Mouse (Mus musculus): ENCODE results near the gene Qrfp.

The Qrfp gene

DNA sequence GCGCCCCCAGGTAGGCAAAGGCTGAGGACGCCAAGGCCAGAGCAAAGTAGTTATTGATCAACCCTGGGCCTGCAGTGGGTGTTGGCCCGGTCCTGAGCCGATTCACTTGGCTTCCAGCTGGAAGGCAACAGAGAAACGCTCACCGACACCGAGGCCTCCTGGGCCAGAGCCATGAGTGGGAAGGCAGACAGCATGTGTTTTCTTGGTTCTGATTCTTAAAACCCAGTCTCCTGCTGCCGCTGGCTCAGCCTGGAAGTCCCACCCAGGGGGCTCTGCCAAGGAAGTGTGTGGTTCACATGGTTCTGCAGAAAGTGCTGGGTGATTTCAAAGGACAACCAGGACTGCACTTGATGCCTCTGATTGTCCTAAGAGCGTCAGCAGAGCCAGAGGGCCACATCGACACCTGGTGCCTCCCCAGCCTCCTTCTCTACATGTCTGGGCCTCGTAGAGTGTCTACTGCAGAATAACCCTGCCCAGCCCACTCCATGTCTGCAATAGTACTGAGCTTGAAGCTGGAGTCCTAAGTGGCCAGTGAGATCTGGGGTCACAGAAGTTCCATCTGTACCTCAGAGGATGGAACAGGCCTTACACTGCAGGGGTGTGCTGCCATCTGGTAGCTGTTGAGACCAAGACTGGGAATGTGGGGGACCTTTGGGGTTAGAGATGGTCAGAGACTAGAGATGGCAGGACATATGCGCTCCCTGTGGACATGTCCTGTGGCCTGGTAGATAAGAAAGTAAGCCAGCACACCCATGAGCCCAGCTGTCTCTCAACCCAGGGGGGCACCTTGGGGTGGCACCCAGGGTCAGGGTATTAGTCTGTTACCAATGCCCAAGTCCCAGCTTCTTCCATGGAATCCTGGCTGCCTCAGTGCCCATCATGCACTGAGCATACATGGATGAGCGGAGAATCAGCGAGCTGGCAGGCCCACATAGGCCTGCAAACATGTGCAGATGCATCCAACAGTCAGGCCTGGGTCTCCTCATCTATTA lies 16.0 kb upstream of the Qrfp start:
- CTCF ChIA-PET = interaction anchor here in 1 of 4 experiments (1.3 kb wide), 1 partner anchor 21 kb away, joined by 3 read pairs; no protein-coding TSS in a partner anchor
- POLR2A ChIA-PET = interaction anchor here in 2 of 4 experiments (0.6 to 1.8 kb wide), 3 partner anchors 10 to 558 kb away, joined by 3 to 6 read pairs (median 5); partner anchors contain the start of gene Abl1 (in 1 of the 2)

DNA sequence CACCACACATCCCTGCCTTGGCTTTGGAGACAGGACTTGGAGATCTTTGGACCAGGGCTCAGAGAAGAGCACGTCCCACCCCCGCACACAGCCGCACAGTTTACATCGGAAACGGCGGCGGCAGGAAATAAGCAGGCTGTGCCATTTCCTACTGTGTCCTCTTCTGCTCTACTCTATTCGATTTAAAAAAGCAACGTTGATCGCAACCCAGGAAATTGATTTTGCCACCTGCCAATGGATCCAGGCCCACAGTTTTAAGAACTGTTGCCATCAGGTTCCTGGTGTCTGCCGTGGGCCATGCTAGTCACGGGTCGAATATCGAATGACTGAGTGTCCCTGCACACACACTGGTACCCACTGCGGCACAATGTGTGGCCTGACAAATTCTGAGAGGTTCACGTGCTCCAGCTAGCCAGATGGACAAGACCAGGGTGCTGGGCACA lies 15.1 kb upstream of the Qrfp start:
- POLR2A ChIA-PET = interaction anchor here in 1 of 4 experiments (1.3 kb wide), 1 partner anchor 46 kb away, joined by 4 read pairs; no protein-coding TSS in a partner anchor
- CTCF ChIA-PET = interaction anchor here in 2 of 4 experiments (1.4 to 2.0 kb wide), 4 partner anchors 9 to 135 kb away, joined by 3 to 13 read pairs (median 6); no protein-coding TSS in a partner anchor

DNA sequence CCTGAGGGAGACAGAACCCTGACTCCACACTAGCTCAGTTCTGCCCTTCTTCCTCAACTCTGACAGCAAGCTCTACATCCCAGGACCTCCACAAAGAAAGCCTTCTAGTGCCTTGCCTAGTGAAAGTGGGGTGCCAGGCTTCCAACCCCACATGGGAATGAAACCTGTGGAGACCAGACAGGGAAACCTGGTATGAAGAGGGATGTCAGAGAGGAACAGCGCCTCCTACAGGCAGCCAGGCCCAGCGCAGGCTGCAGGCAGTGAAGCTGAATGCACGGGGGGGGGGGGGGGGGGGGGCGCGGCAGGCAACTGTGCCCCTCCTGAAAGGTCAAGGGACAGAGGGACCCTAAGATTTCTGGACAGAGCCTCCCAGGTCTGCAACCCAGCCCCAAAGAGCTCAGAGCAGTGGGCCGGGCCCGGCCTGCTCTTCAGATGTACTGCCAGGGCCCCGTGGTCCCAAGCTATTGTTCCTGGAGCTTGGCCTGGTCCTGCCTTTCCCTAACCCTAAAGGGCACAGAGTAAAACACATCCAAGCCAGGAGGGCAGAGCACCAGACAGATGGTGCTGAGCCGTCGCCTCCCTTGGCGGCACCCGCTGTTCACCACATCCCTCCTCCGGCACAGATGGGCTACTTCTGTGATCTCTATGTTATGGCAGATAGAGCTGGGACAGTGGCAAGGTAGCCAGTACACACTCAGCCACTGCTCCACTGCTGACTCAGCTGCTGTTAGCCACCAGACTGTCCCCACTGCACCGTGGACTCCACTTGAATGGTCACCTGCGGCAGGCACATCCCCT lies 13.8 kb upstream of the Qrfp start:
- CTCF ChIA-PET = interaction anchor here (0.5 to 3.0 kb wide), 99 partner anchors 7 to 608 kb away, joined by 3 to 29 read pairs (median 4); partner anchors contain the start of genes Abl1 (in 2 of the 4), Qrfp (in 2 of the 4) and Lamc3 (in 1 of the 4)

DNA sequence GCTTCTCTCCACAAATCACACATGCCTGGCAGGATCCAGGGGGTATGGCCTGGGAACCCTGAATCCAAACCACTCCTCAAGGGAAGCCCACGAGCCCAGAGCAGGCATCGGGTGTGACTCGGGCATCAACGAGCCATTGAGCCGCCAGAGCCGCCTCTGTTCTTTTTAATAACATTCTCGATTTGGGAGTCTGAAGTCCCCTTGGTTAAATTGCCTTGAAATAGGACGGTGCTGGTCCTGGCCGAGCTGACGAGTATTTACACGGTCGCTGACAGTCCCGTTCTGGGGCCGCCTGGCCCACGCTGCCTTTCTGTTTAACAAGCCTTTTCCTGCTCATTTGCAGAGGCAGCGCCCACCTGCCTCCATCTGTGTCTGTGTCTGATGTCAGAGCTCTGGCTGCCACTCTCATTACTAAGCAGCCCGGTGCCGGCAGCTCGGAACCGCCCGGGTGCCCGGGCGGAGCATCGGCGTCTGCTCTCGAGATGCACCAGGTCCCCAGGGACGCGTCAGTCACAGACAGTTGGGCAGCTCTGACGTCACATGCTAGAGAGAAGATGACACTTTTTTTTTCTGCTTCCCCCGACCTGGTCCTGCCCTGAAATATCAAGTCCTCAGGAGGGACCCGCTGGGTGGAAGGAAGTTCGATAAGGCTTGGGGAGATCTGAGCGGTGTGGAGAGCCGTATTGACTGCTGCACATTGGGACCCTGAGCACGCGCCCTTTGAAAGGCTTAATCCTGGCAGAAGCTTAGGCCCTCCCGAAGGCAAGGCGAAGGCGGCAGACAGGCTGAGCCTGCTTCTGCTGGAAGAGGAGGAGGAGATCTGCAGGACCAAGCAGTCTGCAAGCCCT lies 12.4 kb upstream of the Qrfp start:
- CTCF ChIA-PET = interaction anchor here (0.5 to 3.0 kb wide), 32 partner anchors 9 to 579 kb away, joined by 3 to 29 read pairs (median 4); partner anchors contain the start of genes Qrfp (in 3 of the 4) and Lamc3 (in 1 of the 4)
- POLR2A ChIA-PET = interaction anchor here (0.5 to 2.6 kb wide), 7 partner anchors 9 to 280 kb away, joined by 3 to 11 read pairs (median 4); partner anchors contain the start of gene Qrfp (in 1 of the 4)

More for the DNA sequence above, 13.8 kb upstream of the Qrfp start:
- POLR2A ChIA-PET = interaction anchor here (0.6 to 1.3 kb wide), 9 partner anchors 8 to 1178 kb away, joined by 3 to 7 read pairs (median 3); partner anchors contain the start of gene Qrfp (in 1 of the 4)

DNA sequence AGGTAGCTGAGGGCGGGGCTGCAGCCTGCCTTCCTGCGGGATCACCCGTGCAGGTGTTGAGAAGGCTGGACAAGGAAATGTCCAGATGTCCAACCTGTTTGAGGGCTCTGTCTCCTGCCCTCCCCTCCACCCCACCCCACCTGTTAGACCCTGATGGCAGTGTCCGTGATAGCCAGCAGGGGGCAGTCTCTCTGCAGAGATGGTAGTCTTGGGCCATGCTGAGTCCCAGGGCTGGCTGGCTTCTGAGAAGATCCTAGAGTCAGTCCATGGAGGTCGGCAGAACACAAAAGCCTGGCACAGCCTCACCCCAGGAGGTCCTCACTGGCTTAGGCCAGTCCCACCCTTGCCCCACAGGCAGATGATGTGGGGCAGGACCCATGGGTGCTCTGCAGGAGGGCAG lies 5.0 kb upstream of the Qrfp start:
- ChIA-PET POLR2A (interaction anchor here in 1 of 4 experiments (0.6 kb wide), 1 partner anchor 9 kb away, joined by 3 read pairs; no protein-coding TSS in a partner anchor), CTCF (interaction anchor here (0.6 to 2.3 kb wide), 17 partner anchors 9 to 536 kb away, joined by 3 to 15 read pairs (median 3); no protein-coding TSS in a partner anchor)

DNA sequence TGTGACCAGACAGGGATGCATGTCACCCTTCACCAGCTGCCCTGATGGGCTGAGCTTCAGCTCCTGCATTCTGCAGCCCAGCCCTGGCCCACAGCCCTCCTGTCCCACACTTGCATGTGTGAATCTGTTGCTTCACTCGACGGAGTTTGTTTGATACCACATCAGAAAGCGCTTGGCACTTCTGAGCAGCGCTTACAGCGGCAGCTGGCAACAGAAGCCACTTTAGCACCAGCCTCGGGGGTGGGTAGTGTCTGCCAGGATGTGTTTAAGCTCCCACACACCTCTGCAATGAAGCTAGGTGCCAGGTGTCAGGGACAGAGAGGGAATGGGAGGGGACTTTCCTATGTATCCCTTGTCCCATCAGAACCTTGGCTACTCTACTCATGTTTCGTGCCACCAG lies 4.3 kb upstream of the Qrfp start:
- POLR2A ChIA-PET = no interaction called here

DNA sequence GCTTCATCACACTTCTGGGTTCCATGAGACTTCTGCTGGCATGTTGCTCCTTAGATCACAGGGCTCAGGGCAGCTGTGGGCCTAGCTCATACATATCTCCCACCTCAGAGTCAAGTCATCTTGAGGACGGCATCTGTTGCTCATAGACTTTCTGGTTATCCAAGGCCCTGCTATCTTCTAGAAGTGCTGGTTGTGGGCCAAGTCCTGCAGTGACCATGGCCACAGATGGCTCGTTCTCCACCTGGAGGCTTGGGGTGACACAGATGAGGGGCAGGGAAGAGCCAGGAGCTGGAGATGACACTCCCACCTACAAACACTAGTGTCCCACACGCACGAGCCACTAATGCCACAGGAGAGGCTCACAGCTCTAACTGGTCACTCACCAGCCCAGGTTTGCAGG lies 3.3 kb upstream of the Qrfp start:
- ChIA-PET CTCF (interaction anchor here (0.6 to 1.6 kb wide), 4 partner anchors 10 to 505 kb away, joined by 3 to 5 read pairs (median 4); no protein-coding TSS in a partner anchor), POLR2A (no interaction called here)

More for the DNA sequence above, 4.3 kb upstream of the Qrfp start:
- CTCF ChIA-PET = interaction anchor here (0.6 to 2.3 kb wide), 9 partner anchors 9 to 111 kb away, joined by 3 to 15 read pairs (median 3); no protein-coding TSS in a partner anchor

DNA sequence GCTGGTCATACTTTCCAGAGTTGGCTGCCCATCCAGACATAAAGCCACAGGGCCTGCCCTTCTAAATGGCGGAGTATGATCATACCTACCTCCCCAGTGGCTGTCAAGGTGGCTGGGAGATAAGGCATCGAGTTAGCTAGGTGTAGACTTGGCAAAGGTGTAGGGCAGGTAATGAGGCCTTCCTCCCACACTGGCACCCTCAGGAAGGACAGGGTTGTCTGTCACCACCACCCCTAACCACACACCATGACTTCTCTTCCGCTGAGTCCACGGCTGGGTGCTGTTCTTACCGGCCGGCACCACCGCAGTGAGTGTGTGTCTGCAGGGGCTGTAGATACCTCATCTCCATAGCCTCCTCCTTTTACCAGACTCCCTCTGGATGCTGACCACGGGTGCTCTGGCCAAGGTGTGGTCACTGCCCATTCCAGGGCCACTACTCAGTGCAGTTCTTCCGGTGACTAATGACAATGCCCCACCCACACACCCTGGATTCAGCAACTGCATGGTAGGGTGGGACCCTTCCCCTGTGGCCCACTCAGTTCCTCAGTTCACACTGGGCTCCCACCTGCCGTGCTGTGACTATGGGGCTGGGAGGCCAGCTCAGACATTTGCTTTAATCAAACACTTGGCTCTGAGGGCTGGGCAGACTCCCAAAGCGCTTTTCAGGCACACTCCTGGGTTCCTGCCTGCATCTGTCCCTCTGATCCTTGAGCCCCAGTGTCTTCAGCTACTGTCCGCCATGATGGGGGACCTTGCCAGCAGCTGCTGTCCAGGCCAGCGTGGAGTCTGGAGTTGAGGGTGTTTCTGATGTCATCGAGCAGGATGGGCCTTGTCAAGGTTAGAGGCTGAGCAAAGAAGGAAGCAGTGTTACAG lies 942 bp upstream of the Qrfp start:
- CTCF ChIA-PET = interaction anchor here in 2 of 4 experiments (1.4 to 3.8 kb wide), 3 partner anchors 12 to 128 kb away, joined by 4 to 29 read pairs (median 11); no protein-coding TSS in a partner anchor
- POLR2A ChIA-PET = interaction anchor here in 2 of 4 experiments (0.6 to 1.4 kb wide), 3 partner anchors 11 to 371 kb away, joined by 3 to 4 read pairs (median 3); no protein-coding TSS in a partner anchor

DNA sequence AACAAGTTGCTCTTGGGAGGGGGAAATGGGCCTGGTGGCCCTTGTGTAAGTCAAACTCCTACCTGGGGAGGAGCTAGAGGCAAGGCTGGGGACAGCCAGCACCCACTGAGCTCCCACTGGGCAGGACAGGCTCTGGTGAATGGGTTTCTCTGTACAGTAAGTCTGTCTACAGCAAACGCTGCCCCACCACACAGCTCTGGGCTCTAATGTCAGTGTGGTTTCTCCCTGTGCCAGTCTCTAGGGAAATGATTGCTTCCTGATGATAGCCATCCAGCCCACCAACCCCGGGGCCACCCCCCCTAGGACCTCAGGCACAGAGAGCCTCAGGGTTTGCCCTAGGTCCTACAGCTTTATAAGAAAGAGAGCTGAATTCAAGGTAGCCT lies 1.0 kb downstream of the Qrfp start:
- ChIA-PET CTCF (interaction anchor here (0.6 to 3.8 kb wide), 14 partner anchors 9 to 595 kb away, joined by 3 to 29 read pairs (median 4); no protein-coding TSS in a partner anchor), POLR2A (interaction anchor here in 2 of 4 experiments (0.5 to 1.7 kb wide), 6 partner anchors 9 to 520 kb away, joined by 3 to 8 read pairs (median 4); partner anchors contain the start of genes Abl1 (in 1 of the 2) and Fam78a (in 1 of the 2))

DNA sequence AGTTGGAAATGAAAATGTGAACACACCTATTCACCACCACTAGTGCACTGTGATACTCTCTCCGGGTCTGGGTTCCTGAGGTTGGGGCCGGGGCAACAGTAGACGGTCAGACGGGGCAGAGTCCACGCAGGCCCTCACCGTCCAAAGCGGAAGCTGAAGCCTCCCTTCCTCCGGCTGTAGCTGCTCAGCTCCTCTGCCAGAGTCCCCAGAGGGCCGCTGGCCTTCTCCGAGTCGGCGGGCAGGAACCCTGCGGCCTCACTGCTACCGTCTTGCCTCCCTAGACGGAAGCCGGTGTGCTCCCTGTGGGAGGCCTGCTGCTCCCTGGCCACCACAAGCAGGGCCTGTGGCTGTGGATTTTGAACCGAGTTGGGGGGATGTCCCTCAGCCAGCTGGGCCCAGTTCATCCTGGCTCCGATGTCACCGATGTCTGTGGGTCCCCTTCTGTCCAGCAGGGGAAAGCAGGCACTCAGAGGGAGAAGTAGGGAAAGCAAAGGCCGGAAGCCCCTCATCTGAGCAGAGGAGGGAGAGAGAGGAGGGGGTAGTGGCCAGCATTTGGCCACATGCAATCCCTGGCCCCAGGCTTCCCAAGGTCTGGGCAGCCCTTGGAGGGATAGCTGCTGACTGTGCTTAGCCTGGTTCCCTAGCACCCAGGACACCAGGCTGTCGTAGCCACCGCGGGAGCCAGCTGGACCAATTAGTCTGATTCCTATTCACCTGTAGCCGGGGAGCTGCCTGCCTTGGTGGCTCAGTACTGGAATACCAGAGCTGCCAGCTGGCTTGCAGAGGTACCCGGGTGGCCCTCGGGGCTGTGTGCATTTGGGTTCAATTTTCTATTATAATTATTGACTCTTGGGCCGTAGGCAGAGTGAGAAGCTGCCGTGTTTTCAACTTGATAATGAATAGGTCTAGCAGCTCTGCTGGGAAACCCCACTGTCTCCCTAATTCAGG lies 1.7 kb downstream of the Qrfp start:
- ChIA-PET CTCF (interaction anchor here (0.5 to 3.8 kb wide), 15 partner anchors 9 to 596 kb away, joined by 3 to 29 read pairs (median 4); no protein-coding TSS in a partner anchor), POLR2A (interaction anchor here in 3 of 4 experiments (0.5 to 1.7 kb wide), 9 partner anchors 11 to 521 kb away, joined by 3 to 4 read pairs (median 3); partner anchors contain the start of genes Abl1 (in 1 of the 3) and Fam78a (in 1 of the 3))

DNA sequence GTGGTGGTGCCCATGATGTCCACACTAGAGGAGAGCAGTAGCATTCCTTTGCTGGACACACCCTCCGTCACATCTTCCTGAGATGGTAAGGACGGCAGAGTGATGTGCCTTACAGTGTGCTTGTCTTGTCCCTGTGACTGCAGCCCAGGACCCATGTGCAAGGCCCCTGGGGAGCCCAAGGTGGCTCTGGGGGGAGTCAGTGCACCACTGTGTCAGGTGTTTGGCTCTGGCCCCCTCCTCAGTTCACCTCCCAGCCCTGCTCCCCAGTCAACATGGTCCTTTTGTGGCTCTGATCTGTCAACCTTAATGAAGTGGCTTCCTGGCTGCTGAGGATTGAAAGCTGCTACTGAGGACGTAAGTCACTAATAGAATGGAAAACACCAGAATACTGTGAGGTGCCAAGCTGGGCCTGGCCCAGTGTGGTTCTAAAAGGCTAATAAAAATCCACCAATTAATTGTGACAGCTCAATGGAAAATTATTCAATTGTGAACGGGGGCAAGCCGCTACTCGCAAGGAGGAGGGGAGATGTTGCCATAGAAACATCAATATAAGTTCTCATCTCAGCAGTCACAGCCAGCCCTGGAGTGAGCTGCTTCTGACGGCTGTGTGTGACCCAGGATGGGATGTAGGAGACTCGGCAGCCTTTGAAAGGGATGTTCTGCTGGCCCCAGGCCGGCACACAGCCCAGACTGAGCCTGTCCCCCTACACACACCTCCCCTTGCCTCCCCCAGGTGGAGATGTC lies 3.6 kb downstream of the Qrfp start:
- ChIA-PET POLR2A (no interaction called here), CTCF (interaction anchor here in 1 of 4 experiments (2.2 kb wide), 1 partner anchor 17 kb away, joined by 6 read pairs; no protein-coding TSS in a partner anchor)

DNA sequence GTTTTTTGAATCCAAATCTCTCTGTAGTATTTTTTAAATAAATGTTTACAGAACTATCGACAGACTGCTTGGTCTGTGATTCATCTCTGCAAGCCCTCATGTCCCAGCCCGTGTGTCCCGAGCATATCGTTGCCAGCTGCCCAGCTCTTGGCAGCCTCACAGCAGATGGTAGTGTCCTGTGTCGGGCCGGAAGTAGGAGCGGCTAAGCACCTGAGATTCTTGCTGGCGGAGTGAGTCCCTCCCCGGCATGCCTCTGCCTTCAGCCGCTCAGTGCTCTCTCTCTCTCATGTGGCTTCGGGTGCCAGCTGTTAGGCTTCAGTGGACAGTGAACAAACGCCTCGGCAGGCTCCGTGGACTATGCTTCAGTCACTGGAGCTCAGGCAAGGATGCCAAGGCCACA lies 6.9 kb downstream of the Qrfp start:
- ChIA-PET POLR2A (interaction anchor here in 2 of 4 experiments (0.5 to 2.0 kb wide), 2 partner anchors 68 to 123 kb away, joined by 3 to 4 read pairs; no protein-coding TSS in a partner anchor), CTCF (interaction anchor here in 1 of 4 experiments (1.1 kb wide), 1 partner anchor 16 kb away, joined by 5 read pairs; no protein-coding TSS in a partner anchor)

DNA sequence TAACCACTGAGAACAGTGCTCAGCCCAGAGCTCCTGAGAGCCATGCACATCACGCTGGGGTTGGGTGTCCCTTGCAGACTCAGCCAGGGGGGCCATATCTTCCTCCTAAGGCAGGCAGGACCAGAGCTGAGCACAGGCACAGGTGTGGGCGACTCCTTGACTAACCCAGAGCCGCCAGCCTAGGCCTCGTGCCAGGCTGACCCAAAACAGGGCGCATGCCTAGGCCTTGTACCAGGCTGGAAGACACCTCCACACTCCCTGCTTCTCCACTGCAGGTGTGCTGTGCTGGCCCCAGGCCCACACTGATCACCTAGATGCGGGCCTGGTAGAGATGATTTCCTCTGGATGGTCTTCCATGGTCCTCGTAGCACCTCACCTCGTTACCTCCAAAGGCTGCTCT lies 7.6 kb downstream of the Qrfp start:
- ChIA-PET POLR2A (interaction anchor here in 1 of 4 experiments (1.5 kb wide), 1 partner anchor 8 kb away, joined by 3 read pairs; the partner anchor contains the start of gene Qrfp), CTCF (interaction anchor here in 2 of 4 experiments (2.6 to 3.2 kb wide), 2 partner anchors 21 kb away, joined by 11 to 16 read pairs; no protein-coding TSS in a partner anchor)

DNA sequence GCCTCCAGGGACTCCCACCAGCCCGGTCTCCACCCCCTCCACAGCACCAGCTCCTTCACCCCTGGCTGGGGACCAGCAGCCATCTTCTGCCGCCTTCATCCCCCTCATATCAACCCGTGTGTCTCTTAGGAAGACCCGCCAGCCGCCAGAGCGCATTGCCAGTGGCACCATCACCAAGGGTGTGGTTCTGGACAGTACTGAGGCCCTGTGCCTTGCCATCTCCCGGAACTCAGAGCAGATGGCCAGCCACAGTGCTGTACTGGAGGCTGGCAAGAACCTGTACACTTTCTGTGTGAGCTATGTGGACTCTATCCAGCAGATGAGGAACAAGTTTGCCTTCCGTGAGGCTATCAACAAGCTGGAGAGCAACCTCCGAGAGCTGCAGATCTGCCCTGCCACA lies 9.0 kb downstream of the Qrfp start:
- ChIA-PET POLR2A (interaction anchor here in 3 of 4 experiments (0.5 to 2.7 kb wide), 15 partner anchors 9 to 770 kb away, joined by 3 to 8 read pairs (median 4); partner anchors contain the start of genes Qrfp (in 2 of the 3), Abl1 (in 1 of the 3) and Nup214 (in 1 of the 3)), CTCF (interaction anchor here (0.6 to 3.2 kb wide), 13 partner anchors 9 to 1689 kb away, joined by 3 to 16 read pairs (median 5); partner anchors contain the start of genes Abl1 (in 1 of the 4) and Qrfp (in 1 of the 4))

Data from embryonic stem cell, embryonic (primary cell).